Mouse (Mus musculus): ENCODE data around the gene Spc24. TPM values are rescaled to one million over a fixed set of nuclear protein-coding genes. Genes with fewer than 3 reads are reported as not detected.

Spc24 gene
- total and polyA plus RNA-seq, 2 experiments from 2014 or later, result 6.3 to 6.6 TPM

- TF ChIP-seq CTCF (IDR thresholded peaks at IDR 0.05), result no peak
- Histone ChIP-seq H3K9me3 (ENCODE audit: low read length) (no peaks in the 10 kb centered on the region), H3K36me3 (ENCODE audit: insufficient read depth, low read length) (no peaks in the 10 kb centered on the region), H3K27ac (ENCODE audit: low read depth, low read length) (no peak overlapping the region), H3K27me3 (ENCODE audit: insufficient read depth, low read length) (no peaks in the 10 kb centered on the region), H3K4me2 (ENCODE audit: low read depth, low read length, poor library complexity, severe bottlenecking) (no peak overlapping the region), H3K4me1 (ENCODE audit: insufficient read depth, low read length) (peaks cover 11% of the 10 kb centered on the region; the same call in 1 of the 2 replicates), H3K4me3 (ENCODE audit: low read depth, low read length) (no peak overlapping the region), H3K9ac (replicated peaks; ENCODE audit: low read length, poor library complexity, severe bottlenecking) (no peak overlapping the region)
- ATAC-seq (ENCODE audit: low FRiP score), result no peak
- WGBS, result 68% methylated on average over 2 of the region's 2 CpGs
- DNase-seq (ENCODE audit: low spot score), result no peak
Observed at GRCm38 (mm10) chr9:21721036-21721435, 39.1 kb downstream of the Spc24 start.

- H3K4me3 ChIP-seq (ENCODE audit: low read depth, low read length), result no peak overlapping the region
- no peaks in the 10 kb centered on the region for H3K27me3 ChIP-seq (ENCODE audit: insufficient read depth, low read length)
- no peaks in the 10 kb centered on the region for H3K4me1 ChIP-seq (ENCODE audit: insufficient read depth, low read length)
- H3K27ac ChIP-seq (ENCODE audit: low read depth, low read length), result no peak overlapping the region
- no peaks in the 10 kb centered on the region for H3K36me3 ChIP-seq (ENCODE audit: insufficient read depth, low read length)
- TF ChIP-seq CTCF (IDR thresholded peaks at IDR 0.05), result no peak
- 78% methylated on average over 2 of the region's 2 CpGs for WGBS
- ATAC-seq (ENCODE audit: low FRiP score) (no peak), DNase-seq (ENCODE audit: low spot score) (no peak)
- H3K4me2 ChIP-seq (ENCODE audit: low read depth, low read length, poor library complexity, severe bottlenecking), result no peak overlapping the region
- no peak overlapping the region for H3K9ac ChIP-seq (replicated peaks; ENCODE audit: low read length, poor library complexity, severe bottlenecking)
- no peaks in the 10 kb centered on the region for H3K9me3 ChIP-seq (ENCODE audit: low read length)
Observed at GRCm38 (mm10) chr9:21717015-21717414, 43.1 kb downstream of the Spc24 start.

GRCm38 (mm10) chr9:21715298-21715697, 44.8 kb downstream of the Spc24 start:
- Histone ChIP-seq H3K36me3 (ENCODE audit: insufficient read depth, low read length) (no peaks in the 10 kb centered on the region), H3K9ac (replicated peaks; ENCODE audit: low read length, poor library complexity, severe bottlenecking) (no peak overlapping the region), H3K4me2 (ENCODE audit: low read depth, low read length, poor library complexity, severe bottlenecking) (no peak overlapping the region), H3K4me3 (ENCODE audit: low read depth, low read length) (no peak overlapping the region), H3K9me3 (ENCODE audit: low read length) (no peaks in the 10 kb centered on the region), H3K27me3 (ENCODE audit: insufficient read depth, low read length) (no peaks in the 10 kb centered on the region), H3K27ac (ENCODE audit: low read depth, low read length) (no peak overlapping the region), H3K4me1 (ENCODE audit: insufficient read depth, low read length) (no peaks in the 10 kb centered on the region)
- DNase-seq (ENCODE audit: low spot score), result no peak
- no peak for ATAC-seq (ENCODE audit: low FRiP score)
- WGBS, result 80% methylated on average over 4 of the region's 4 CpGs
- no peak for TF ChIP-seq CTCF (IDR thresholded peaks at IDR 0.05)

GRCm38 (mm10) chr9:21709340-21709739, 50.8 kb downstream of the Spc24 start:
- Histone ChIP-seq H3K27ac (ENCODE audit: low read depth, low read length) (no peak overlapping the region), H3K9me3 (ENCODE audit: low read length) (no peaks in the 10 kb centered on the region), H3K36me3 (ENCODE audit: insufficient read depth, low read length) (peaks cover 14% of the 10 kb centered on the region), H3K4me3 (ENCODE audit: low read depth, low read length) (no peak overlapping the region), H3K27me3 (ENCODE audit: insufficient read depth, low read length) (no peaks in the 10 kb centered on the region), H3K4me2 (ENCODE audit: low read depth, low read length, poor library complexity, severe bottlenecking) (no peak overlapping the region), H3K4me1 (ENCODE audit: insufficient read depth, low read length) (no peaks in the 10 kb centered on the region), H3K9ac (replicated peaks; ENCODE audit: low read length, poor library complexity, severe bottlenecking) (no peak overlapping the region)
- ATAC-seq (ENCODE audit: low FRiP score) (no peak), DNase-seq (ENCODE audit: low spot score) (no peak)
- no peak for TF ChIP-seq CTCF (IDR thresholded peaks at IDR 0.05)
- whole genome bisulfite sequencing, result 96% methylated on average over 3 of the region's 3 CpGs

GRCm38 (mm10) chr9:21706586-21707265, 53.4 kb downstream of the Spc24 start:
- peaks cover 36% of the 10 kb centered on the region for H3K36me3 ChIP-seq (ENCODE audit: insufficient read depth, low read length)
- H3K4me1 ChIP-seq (ENCODE audit: insufficient read depth, low read length), result no peaks in the 10 kb centered on the region
- no peak for ATAC-seq (ENCODE audit: low FRiP score)
- no peak overlapping the region for H3K27ac ChIP-seq (ENCODE audit: low read depth, low read length)
- H3K27me3 ChIP-seq (ENCODE audit: insufficient read depth, low read length), result no peaks in the 10 kb centered on the region
- no peak for DNase-seq (ENCODE audit: low spot score)
- H3K9me3 ChIP-seq (ENCODE audit: low read length), result no peaks in the 10 kb centered on the region
- H3K4me3 ChIP-seq (ENCODE audit: low read depth, low read length), result no peak overlapping the region
- no peak for TF ChIP-seq CTCF (IDR thresholded peaks at IDR 0.05)
- WGBS, result 88% methylated on average over 8 of the region's 8 CpGs
- no peak overlapping the region for H3K4me2 ChIP-seq (ENCODE audit: low read depth, low read length, poor library complexity, severe bottlenecking)
- H3K9ac ChIP-seq (replicated peaks; ENCODE audit: low read length, poor library complexity, severe bottlenecking), result no peak overlapping the region

- Histone ChIP-seq H3K4me2 (ENCODE audit: low read depth, low read length, poor library complexity, severe bottlenecking) (no peak overlapping the region), H3K9ac (replicated peaks; ENCODE audit: low read length, poor library complexity, severe bottlenecking) (no peak overlapping the region), H3K27ac (ENCODE audit: low read depth, low read length) (no peak overlapping the region), H3K4me1 (ENCODE audit: insufficient read depth, low read length) (no peaks in the 10 kb centered on the region), H3K4me3 (ENCODE audit: low read depth, low read length) (no peak overlapping the region), H3K27me3 (ENCODE audit: insufficient read depth, low read length) (no peaks in the 10 kb centered on the region), H3K36me3 (ENCODE audit: insufficient read depth, low read length) (peaks cover 43% of the 10 kb centered on the region), H3K9me3 (ENCODE audit: low read length) (no peaks in the 10 kb centered on the region)
- WGBS, result 77% methylated on average over 4 of the region's 4 CpGs
- ATAC-seq (ENCODE audit: low FRiP score), result no peak
- TF ChIP-seq CTCF (IDR thresholded peaks at IDR 0.05), result no peak
- DNase-seq (ENCODE audit: low spot score), result no peak
Observed at GRCm38 (mm10) chr9:21706085-21706484, 54.0 kb downstream of the Spc24 start.

Small RNA genes lying within 50 kb of the gene (microRNA-seq; reads per million reads assigned to microRNA genes)
- gene Mir7083 (ENCODE audit: borderline number of aligned reads), result 8.4 reads per million, percentile 18 among the genes with 10 or more reads in this experiment

Other genes starting within 250 kb of the Spc24 start
- 1.4 and 1.7 TPM in 2 replicates for gene AB124611, start 234.1 kb downstream of the Spc24 start, total RNA-seq (2014; rRNA removed)
- gene AB124611, start 234.1 kb downstream of the Spc24 start, polyA plus RNA-seq (2015; fragmentation: Nextera tagmentation; extraction: Ambion mirVana), result 0.68 and 0.98 TPM in 2 replicates
- gene Carm1, start 213.4 kb downstream of the Spc24 start, total RNA-seq (2014; rRNA removed), result 85.3 and 97.4 TPM in 2 replicates
- 23.0 and 27.3 TPM in 2 replicates for gene Carm1, start 213.4 kb downstream of the Spc24 start, polyA plus RNA-seq (2015; fragmentation: Nextera tagmentation; extraction: Ambion mirVana)
- 74.6 and 85.9 TPM in 2 replicates for gene Timm29, start 167.6 kb downstream of the Spc24 start, total RNA-seq (2014; rRNA removed)
- 61.8 and 62.1 TPM in 2 replicates for gene Timm29, start 167.6 kb downstream of the Spc24 start, polyA plus RNA-seq (2015; fragmentation: Nextera tagmentation; extraction: Ambion mirVana)
- 19.1 and 21.7 TPM in 2 replicates for gene Yipf2, start 167.5 kb downstream of the Spc24 start, total RNA-seq (2014; rRNA removed)
- 17.0 and 19.5 TPM in 2 replicates for gene Yipf2, start 167.5 kb downstream of the Spc24 start, polyA plus RNA-seq (2015; fragmentation: Nextera tagmentation; extraction: Ambion mirVana)
- 173 and 195 TPM in 2 replicates for gene Smarca4, start 144.1 kb downstream of the Spc24 start, total RNA-seq (2014; rRNA removed)
- 80.8 and 84.9 TPM in 2 replicates for gene Smarca4, start 144.1 kb downstream of the Spc24 start, polyA plus RNA-seq (2015; fragmentation: Nextera tagmentation; extraction: Ambion mirVana)
- 16.7 and 27.7 TPM in 2 replicates for gene Ldlr, start 36.8 kb downstream of the Spc24 start, total RNA-seq (2014; rRNA removed)
- 9.6 and 10.3 TPM in 2 replicates for gene Ldlr, start 36.8 kb downstream of the Spc24 start, polyA plus RNA-seq (2015; fragmentation: Nextera tagmentation; extraction: Ambion mirVana)
- 14.9 and 15.2 TPM in 2 replicates for gene Kank2, start 38.4 kb upstream of the Spc24 start, total RNA-seq (2014; rRNA removed)
- gene Kank2, start 38.4 kb upstream of the Spc24 start, polyA plus RNA-seq (2015; fragmentation: Nextera tagmentation; extraction: Ambion mirVana), result 2.9 TPM in 2 replicates
- not detected in 2 replicates for gene Angptl8, start 75.2 kb upstream of the Spc24 start, total RNA-seq (2014; rRNA removed)
- 0.20 and 0.48 TPM in 2 replicates for gene Angptl8, start 75.2 kb upstream of the Spc24 start, polyA plus RNA-seq (2015; fragmentation: Nextera tagmentation; extraction: Ambion mirVana)
- gene Dock6, start 92.3 kb upstream of the Spc24 start, total RNA-seq (2014; rRNA removed), result 18.0 and 18.8 TPM in 2 replicates
- gene Dock6, start 92.3 kb upstream of the Spc24 start, polyA plus RNA-seq (2015; fragmentation: Nextera tagmentation; extraction: Ambion mirVana), result 10.3 and 11.3 TPM in 2 replicates
- 15.9 and 26.0 TPM in 2 replicates for gene Rab3d, start 157.9 kb upstream of the Spc24 start, total RNA-seq (2014; rRNA removed)
- 17.4 and 18.1 TPM in 2 replicates for gene Rab3d, start 157.9 kb upstream of the Spc24 start, polyA plus RNA-seq (2015; fragmentation: Nextera tagmentation; extraction: Ambion mirVana)
- 6.6 and 12.2 TPM in 2 replicates for gene Ccdc159, start 167.2 kb upstream of the Spc24 start, total RNA-seq (2014; rRNA removed)
- 4.7 and 5.2 TPM in 2 replicates for gene Ccdc159, start 167.2 kb upstream of the Spc24 start, polyA plus RNA-seq (2015; fragmentation: Nextera tagmentation; extraction: Ambion mirVana)
- gene Tmem205, start 167.3 kb upstream of the Spc24 start, total RNA-seq (2014; rRNA removed), result 32.1 and 50.9 TPM in 2 replicates
- 44.2 and 50.1 TPM in 2 replicates for gene Tmem205, start 167.3 kb upstream of the Spc24 start, polyA plus RNA-seq (2015; fragmentation: Nextera tagmentation; extraction: Ambion mirVana)
- gene Plppr2, start 176.7 kb upstream of the Spc24 start, total RNA-seq (2014; rRNA removed), result 129 and 165 TPM in 2 replicates
- gene Plppr2, start 176.7 kb upstream of the Spc24 start, polyA plus RNA-seq (2015; fragmentation: Nextera tagmentation; extraction: Ambion mirVana), result 129 and 136 TPM in 2 replicates
- 33.7 and 38.6 TPM in 2 replicates for gene Swsap1, start 195.5 kb upstream of the Spc24 start, total RNA-seq (2014; rRNA removed)
- gene Swsap1, start 195.5 kb upstream of the Spc24 start, polyA plus RNA-seq (2015; fragmentation: Nextera tagmentation; extraction: Ambion mirVana), result 7.1 and 8.0 TPM in 2 replicates
- gene Epor, start 203.2 kb upstream of the Spc24 start, total RNA-seq (2014; rRNA removed), result 2.7 TPM in 1 of 2 replicates, not detected in the other
- gene Epor, start 203.2 kb upstream of the Spc24 start, polyA plus RNA-seq (2015; fragmentation: Nextera tagmentation; extraction: Ambion mirVana), result 1.7 and 1.9 TPM in 2 replicates
- 0.76 and 2.8 TPM in 2 replicates for gene Rgl3, start 229.1 kb upstream of the Spc24 start, total RNA-seq (2014; rRNA removed)
- 0.85 and 1.1 TPM in 2 replicates for gene Rgl3, start 229.1 kb upstream of the Spc24 start, polyA plus RNA-seq (2015; fragmentation: Nextera tagmentation; extraction: Ambion mirVana)
- 4.3 and 5.8 TPM in 2 replicates for gene Ccdc151, start 242.3 kb upstream of the Spc24 start, total RNA-seq (2014; rRNA removed)
- gene Ccdc151, start 242.3 kb upstream of the Spc24 start, polyA plus RNA-seq (2015; fragmentation: Nextera tagmentation; extraction: Ambion mirVana), result 5.0 and 5.1 TPM in 2 replicates
- gene Prkcsh, start 242.5 kb upstream of the Spc24 start, total RNA-seq (2014; rRNA removed), result 71.9 and 85.8 TPM in 2 replicates
- 62.8 and 64.9 TPM in 2 replicates for gene Prkcsh, start 242.5 kb upstream of the Spc24 start, polyA plus RNA-seq (2015; fragmentation: Nextera tagmentation; extraction: Ambion mirVana)

All from midbrain, postnatal 0 days (tissue).